Mouse (Mus musculus): ENCODE data around the gene Slc25a3. TPM values are rescaled to one million over a fixed set of nuclear protein-coding genes. Genes with fewer than 3 reads are reported as not detected.

Slc25a3 gene
- polyA plus RNA-seq, 1 experiment from 2014 or later = 504 TPM

DNA sequence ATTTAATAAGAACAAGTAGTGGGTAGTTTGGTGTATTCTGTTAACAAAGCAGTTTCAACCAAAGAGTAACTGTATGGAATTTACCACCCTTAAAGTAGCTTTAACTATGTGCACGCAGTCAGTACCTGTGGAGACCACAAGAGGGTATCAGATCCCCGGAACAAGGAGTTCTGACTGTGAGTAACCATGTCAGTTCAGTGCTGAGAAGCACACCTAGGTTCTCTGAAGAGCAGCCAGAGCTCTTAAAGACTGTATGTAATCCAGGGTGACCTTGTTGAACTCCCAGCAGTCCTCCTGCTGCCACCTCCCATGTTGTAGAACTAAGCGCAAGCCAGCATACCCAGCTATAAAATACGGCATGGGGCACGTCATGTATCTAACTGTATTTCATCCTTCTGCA lies 43.0 kb upstream of the Slc25a3 start:
- peak overlapping the region; percentile 92 for H3K4me2 ChIP-seq
- H3K4me1 ChIP-seq (replicated peaks; ENCODE audit: control insufficient read depth, insufficient read depth, low read length) = peaks cover 27% of the 10 kb centered on the region
- H3K4me3 ChIP-seq (ENCODE audit: low read depth, low read length) = peak overlapping the region; percentile 26
- DNase-seq (ENCODE audit: low spot score) = no peak
- ATAC-seq (replicated peaks; ENCODE audit: low FRiP score) = no peak
- H3K27me3 ChIP-seq (replicated peaks; ENCODE audit: control insufficient read depth, insufficient read depth, low read length) = no peaks in the 10 kb centered on the region
- H3K27ac ChIP-seq (ENCODE audit: low read depth, low read length) = no peak overlapping the region
- peaks cover 37% of the 10 kb centered on the region for H3K36me3 ChIP-seq (ENCODE audit: control insufficient read depth, insufficient read depth, low read length)
- no peak overlapping the region for H3K9ac ChIP-seq (ENCODE audit: low read depth, low read length)
- no peaks in the 10 kb centered on the region for H3K9me3 ChIP-seq (ENCODE audit: control insufficient read depth, low read length)
- 59% methylated on average over 5 of the region's 5 CpGs for WGBS

DNA sequence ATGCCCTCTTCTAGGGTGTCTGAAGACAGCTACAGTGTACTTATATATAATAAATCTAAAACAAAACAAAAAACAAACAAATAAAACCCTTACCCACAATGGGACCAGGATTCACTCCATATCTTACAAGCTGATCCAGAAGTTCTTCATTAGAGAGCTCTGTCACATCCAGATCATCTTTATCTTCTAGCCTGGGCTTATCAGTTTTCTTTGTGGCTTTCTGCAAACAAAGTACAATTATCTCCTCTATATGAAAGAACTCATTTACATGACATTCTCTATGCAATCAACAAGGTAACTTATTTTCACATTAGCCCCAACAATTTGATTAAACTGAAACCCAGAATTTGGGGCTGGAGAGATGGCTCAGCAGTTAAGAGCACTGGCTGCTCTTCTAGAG lies 42.0 kb upstream of the Slc25a3 start:
- Histone ChIP-seq H3K36me3 (ENCODE audit: control insufficient read depth, insufficient read depth, low read length) (peaks cover 47% of the 10 kb centered on the region), H3K9me3 (ENCODE audit: control insufficient read depth, low read length) (no peaks in the 10 kb centered on the region), H3K4me1 (replicated peaks; ENCODE audit: control insufficient read depth, insufficient read depth, low read length) (peaks cover 27% of the 10 kb centered on the region), H3K4me2 (no peak overlapping the region), H3K27ac (ENCODE audit: low read depth, low read length) (no peak overlapping the region), H3K4me3 (ENCODE audit: low read depth, low read length) (no peak overlapping the region), H3K9ac (ENCODE audit: low read depth, low read length) (no peak overlapping the region), H3K27me3 (replicated peaks; ENCODE audit: control insufficient read depth, insufficient read depth, low read length) (no peaks in the 10 kb centered on the region)
- ATAC-seq (replicated peaks; ENCODE audit: low FRiP score) (no peak), DNase-seq (ENCODE audit: low spot score) (no peak)

- H3K4me1 ChIP-seq (replicated peaks; ENCODE audit: control insufficient read depth, insufficient read depth, low read length) = peaks cover 27% of the 10 kb centered on the region
- no peak for ATAC-seq (replicated peaks; ENCODE audit: low FRiP score)
These were observed 40.6 kb upstream of the Slc25a3 start for GRCm38 (mm10) chr10:91164491-91164890.

GRCm38 (mm10) chr10:91162511-91163163 lies 38.8 kb upstream of the Slc25a3 start:
- no peak overlapping the region for H3K9ac ChIP-seq (ENCODE audit: low read depth, low read length)
- ATAC-seq (replicated peaks; ENCODE audit: low FRiP score) (no peak; the same call in 1 of the 2 replicates), DNase-seq (ENCODE audit: low spot score) (no peak)
- H3K4me1 ChIP-seq (replicated peaks; ENCODE audit: control insufficient read depth, insufficient read depth, low read length) = peaks cover 14% of the 10 kb centered on the region
- 82% methylated on average over 15 of the region's 15 CpGs for WGBS
- peaks cover 48% of the 10 kb centered on the region for H3K36me3 ChIP-seq (ENCODE audit: control insufficient read depth, insufficient read depth, low read length)
- no peaks in the 10 kb centered on the region for H3K27me3 ChIP-seq (replicated peaks; ENCODE audit: control insufficient read depth, insufficient read depth, low read length)
- no peak overlapping the region for H3K4me2 ChIP-seq
- H3K4me3 ChIP-seq (ENCODE audit: low read depth, low read length) = no peak overlapping the region
- 0 out of 2 replicates have a peak overlapping the region, but pooled peaks have one; percentile 30 for H3K27ac ChIP-seq (ENCODE audit: low read depth, low read length)
- no peaks in the 10 kb centered on the region for H3K9me3 ChIP-seq (ENCODE audit: control insufficient read depth, low read length)

More at GRCm38 (mm10) chr10:91164491-91164890, 40.6 kb upstream of the Slc25a3 start:
- H3K27ac ChIP-seq (ENCODE audit: low read depth, low read length) = no peak overlapping the region
- H3K9me3 ChIP-seq (ENCODE audit: control insufficient read depth, low read length) = no peaks in the 10 kb centered on the region
- H3K9ac ChIP-seq (ENCODE audit: low read depth, low read length) = no peak overlapping the region
- peaks cover 47% of the 10 kb centered on the region for H3K36me3 ChIP-seq (ENCODE audit: control insufficient read depth, insufficient read depth, low read length)
- 84% methylated on average over 3 of the region's 3 CpGs for WGBS
- no peak overlapping the region for H3K4me3 ChIP-seq (ENCODE audit: low read depth, low read length)
- H3K27me3 ChIP-seq (replicated peaks; ENCODE audit: control insufficient read depth, insufficient read depth, low read length) = no peaks in the 10 kb centered on the region
- no peak overlapping the region for H3K4me2 ChIP-seq
- no peak for DNase-seq (ENCODE audit: low spot score)

- Histone ChIP-seq H3K4me1 (replicated peaks; ENCODE audit: control insufficient read depth, insufficient read depth, low read length) (peaks cover 10% of the 10 kb centered on the region; the same call in 1 of the 2 replicates), H3K4me3 (ENCODE audit: low read depth, low read length) (no peak overlapping the region), H3K4me2 (no peak overlapping the region), H3K27ac (ENCODE audit: low read depth, low read length) (0 out of 2 replicates have a peak overlapping the region, but pooled peaks have one; percentile 30), H3K9ac (ENCODE audit: low read depth, low read length) (no peak overlapping the region), H3K27me3 (replicated peaks; ENCODE audit: control insufficient read depth, insufficient read depth, low read length) (no peaks in the 10 kb centered on the region), H3K36me3 (ENCODE audit: control insufficient read depth, insufficient read depth, low read length) (peaks cover 50% of the 10 kb centered on the region), H3K9me3 (ENCODE audit: control insufficient read depth, low read length) (no peaks in the 10 kb centered on the region)
- DNase-seq (ENCODE audit: low spot score) (no peak), ATAC-seq (replicated peaks; ENCODE audit: low FRiP score) (peak; percentile 37)
- 61% methylated on average over 11 of the region's 11 CpGs for WGBS
These were observed 38.2 kb upstream of the Slc25a3 start for GRCm38 (mm10) chr10:91162077-91162476.

GRCm38 (mm10) chr10:91161006-91161405 lies 37.1 kb upstream of the Slc25a3 start:
- no peak overlapping the region for H3K9ac ChIP-seq (ENCODE audit: low read depth, low read length)
- H3K4me2 ChIP-seq = no peak overlapping the region
- H3K36me3 ChIP-seq (ENCODE audit: control insufficient read depth, insufficient read depth, low read length) = peaks cover 56% of the 10 kb centered on the region
- no peaks in the 10 kb centered on the region for H3K27me3 ChIP-seq (replicated peaks; ENCODE audit: control insufficient read depth, insufficient read depth, low read length)
- H3K27ac ChIP-seq (ENCODE audit: low read depth, low read length) = no peak overlapping the region
- DNase-seq (ENCODE audit: low spot score) (no peak), ATAC-seq (replicated peaks; ENCODE audit: low FRiP score) (no peak)
- no peaks in the 10 kb centered on the region for H3K9me3 ChIP-seq (ENCODE audit: control insufficient read depth, low read length)
- peaks cover 6% of the 10 kb centered on the region; the same call in 1 of the 2 replicates for H3K4me1 ChIP-seq (replicated peaks; ENCODE audit: control insufficient read depth, insufficient read depth, low read length)
- 96% methylated on average over 5 of the region's 5 CpGs for WGBS
- H3K4me3 ChIP-seq (ENCODE audit: low read depth, low read length) = no peak overlapping the region

DNA sequence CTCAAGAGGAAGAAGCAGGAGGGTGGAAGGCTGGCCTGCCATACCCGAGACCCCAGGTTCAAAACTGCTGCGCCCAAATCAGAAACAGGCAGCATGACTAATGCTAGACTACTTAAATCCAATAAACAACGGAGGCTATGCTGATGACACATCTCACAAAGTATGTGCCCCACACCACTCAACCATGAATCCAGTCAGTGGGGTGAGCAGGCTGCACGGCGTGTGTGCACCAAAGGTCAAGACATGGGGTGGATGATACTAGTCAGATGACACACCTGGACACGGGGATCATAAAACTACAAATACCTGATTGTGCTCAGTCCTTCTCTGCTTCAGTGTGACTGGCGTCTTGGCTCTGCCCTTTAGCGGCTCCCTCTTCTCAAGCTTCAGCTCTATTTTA lies 34.6 kb upstream of the Slc25a3 start:
- Histone ChIP-seq H3K9me3 (ENCODE audit: control insufficient read depth, low read length) (no peaks in the 10 kb centered on the region), H3K4me2 (no peak overlapping the region), H3K4me1 (replicated peaks; ENCODE audit: control insufficient read depth, insufficient read depth, low read length) (peaks cover 4% of the 10 kb centered on the region; the same call in 1 of the 2 replicates), H3K9ac (ENCODE audit: low read depth, low read length) (no peak overlapping the region), H3K36me3 (ENCODE audit: control insufficient read depth, insufficient read depth, low read length) (peaks cover 58% of the 10 kb centered on the region), H3K27ac (ENCODE audit: low read depth, low read length) (no peak overlapping the region), H3K27me3 (replicated peaks; ENCODE audit: control insufficient read depth, insufficient read depth, low read length) (no peaks in the 10 kb centered on the region), H3K4me3 (ENCODE audit: low read depth, low read length) (no peak overlapping the region)
- WGBS = 87% methylated on average over 8 of the region's 8 CpGs
- no peak for ATAC-seq (replicated peaks; ENCODE audit: low FRiP score)
- no peak for DNase-seq (ENCODE audit: low spot score)

DNA sequence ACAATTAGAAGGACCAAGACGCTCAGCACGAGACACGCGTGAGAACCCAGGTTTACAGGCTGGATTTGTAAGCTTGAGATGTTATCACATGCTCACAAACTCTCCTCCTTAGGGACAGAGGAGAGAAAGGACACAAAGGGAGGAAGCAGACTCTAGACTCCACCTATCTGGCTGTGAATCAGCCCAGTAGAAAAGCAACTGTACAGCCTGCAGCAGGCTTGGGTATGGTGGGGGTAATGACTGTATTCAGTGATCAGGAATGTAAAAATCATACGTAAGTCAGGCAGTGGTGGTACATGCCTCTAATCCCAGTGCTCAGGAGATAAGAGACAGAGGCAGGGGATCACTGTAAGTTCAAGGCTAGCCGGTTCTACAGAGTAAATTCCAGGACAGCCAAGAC lies 32.5 kb upstream of the Slc25a3 start:
- Histone ChIP-seq H3K9me3 (ENCODE audit: control insufficient read depth, low read length) (no peaks in the 10 kb centered on the region), H3K36me3 (ENCODE audit: control insufficient read depth, insufficient read depth, low read length) (peaks cover 52% of the 10 kb centered on the region), H3K4me1 (replicated peaks; ENCODE audit: control insufficient read depth, insufficient read depth, low read length) (no peaks in the 10 kb centered on the region), H3K4me3 (ENCODE audit: low read depth, low read length) (no peak overlapping the region), H3K4me2 (no peak overlapping the region), H3K27me3 (replicated peaks; ENCODE audit: control insufficient read depth, insufficient read depth, low read length) (no peaks in the 10 kb centered on the region), H3K27ac (ENCODE audit: low read depth, low read length) (no peak overlapping the region), H3K9ac (ENCODE audit: low read depth, low read length) (no peak overlapping the region)
- 82% methylated on average over 6 of the region's 6 CpGs for WGBS
- ATAC-seq (replicated peaks; ENCODE audit: low FRiP score) (no peak; the same call in 1 of the 2 replicates), DNase-seq (ENCODE audit: low spot score) (no peak)

DNA sequence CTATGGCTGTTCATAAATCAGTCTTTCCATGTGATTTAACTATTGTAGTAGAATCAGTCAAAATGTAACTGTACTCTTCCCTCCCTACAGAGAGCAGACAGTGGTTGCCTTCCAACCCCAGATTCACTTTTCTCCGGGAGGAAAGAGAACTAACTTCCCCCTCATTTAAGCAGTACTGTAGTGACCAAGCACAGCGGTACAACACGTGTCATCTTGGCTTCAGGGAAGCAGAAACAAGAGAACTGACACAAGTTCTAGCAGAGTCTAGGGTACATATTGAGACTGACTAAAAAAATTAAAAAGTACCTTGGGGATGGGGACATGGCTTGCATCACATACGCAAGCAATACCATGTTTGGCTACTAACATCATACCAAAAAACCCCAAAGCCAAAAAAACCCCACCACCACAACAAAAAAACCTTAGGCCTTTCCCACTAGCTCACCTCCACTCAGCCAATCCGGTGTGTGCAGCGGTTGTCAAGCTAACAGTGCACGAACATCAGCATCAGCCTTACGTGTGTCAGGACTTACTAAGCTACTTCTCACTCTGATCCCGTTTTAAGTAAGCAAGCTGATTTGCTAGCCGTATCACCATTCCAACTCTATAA lies 30.1 kb upstream of the Slc25a3 start:
- no peaks in the 10 kb centered on the region for H3K27me3 ChIP-seq (replicated peaks; ENCODE audit: control insufficient read depth, insufficient read depth, low read length)
- WGBS = 90% methylated on average over 10 of the region's 10 CpGs
- H3K4me3 ChIP-seq (ENCODE audit: low read depth, low read length) = no peak overlapping the region
- ATAC-seq (replicated peaks; ENCODE audit: low FRiP score) (no peak), DNase-seq (ENCODE audit: low spot score) (no peak)
- H3K4me1 ChIP-seq (replicated peaks; ENCODE audit: control insufficient read depth, insufficient read depth, low read length) = no peaks in the 10 kb centered on the region
- no peaks in the 10 kb centered on the region for H3K9me3 ChIP-seq (ENCODE audit: control insufficient read depth, low read length)
- H3K36me3 ChIP-seq (ENCODE audit: control insufficient read depth, insufficient read depth, low read length) = peaks cover 69% of the 10 kb centered on the region
- no peak overlapping the region for H3K27ac ChIP-seq (ENCODE audit: low read depth, low read length)
- H3K9ac ChIP-seq (ENCODE audit: low read depth, low read length) = no peak overlapping the region
- no peak overlapping the region for H3K4me2 ChIP-seq

All from liver, embryonic 11.5 days (tissue).